Mouse (Mus musculus) thymus, adult 2 months (tissue): ENCODE results near the gene Tnni3k.

Experiments used
- CTCF ChIP-seq: fragments of 200-500 bp; IDR thresholded peaks from 2 replicates; pipeline ENCODE4 v1.5.1; 2012; ENCODE audit warnings: mild to moderate bottlenecking, control low read depth, low read length, moderate library complexity, borderline replicate concordance; ENCODE audit not compliant: control insufficient read depth, poor library complexity, insufficient read depth; ENCODE audit errors: extremely low read depth
- POLR2A ChIP-seq: fragments of 200-500 bp; IDR thresholded peaks from 2 replicates; pipeline ENCODE4 v1.6.1; 2012; ENCODE audit warnings: mild to moderate bottlenecking, low read length, control low read depth, moderate library complexity; ENCODE audit not compliant: control insufficient read depth, poor library complexity, insufficient read depth; ENCODE audit errors: extremely low read depth

GRCm38 (mm10) chr3:155059449-155059822 is 4.2 kb upstream of the Tnni3k start:
- TF ChIP-seq POLR2A, result no peak
- TF ChIP-seq CTCF, result no peak
